Mouse (Mus musculus) embryonic fibroblast, embryonic 13.5 days (primary cell): ENCODE measurements around the gene Xpo4.

Experiments
- CTCF ChIP-seq: IDR thresholded peaks from 2 replicates; pipeline ENCODE4 v1.5.1; 2011; ENCODE audit warnings: mild to moderate bottlenecking, control low read depth, low read length, moderate library complexity, borderline replicate concordance; ENCODE audit not compliant: insufficient read depth
- POLR2A ChIP-seq: IDR thresholded peaks from 2 replicates; pipeline ENCODE4 v1.6.1; 2011; ENCODE audit warnings: low read depth, mild to moderate bottlenecking, control low read depth, low read length, moderate library complexity

- TF ChIP-seq CTCF: no peak
- no peak for TF ChIP-seq POLR2A
Measured at GRCm38 (mm10) chr14:57540683-57541082, 124.5 kb downstream of the Xpo4 start.
